Mouse (Mus musculus) CH12.LX (cell line): ENCODE results near the gene Tomm40. TPM values are rescaled to one million over a fixed set of nuclear protein-coding genes. Genes with fewer than 3 reads are reported as not detected.

ENCODE experiments used
- DNase-seq: peaks from one replicate; pipeline ENCODE4 v3.0.0-alpha.2; 2013; ENCODE audit errors: extremely low read depth
- H3K27ac ChIP-seq: 2 replicates; pipeline ENCODE4 v1.5.1; 2012; ENCODE audit warnings: low read depth, mild to moderate bottlenecking, control low read depth, moderate library complexity; ENCODE audit not compliant: insufficient read depth
- H3K27me3 ChIP-seq: replicated peaks from 2 replicates; pipeline ENCODE3; 2012; ENCODE audit warnings: inconsistent platforms
- H3K36me3 ChIP-seq, 2 experiments: replicated peaks in 1 of 2; 2 replicates each; pipeline versions ENCODE3 to v1.6.1; 2012; ENCODE audit warnings: inconsistent platforms in 1 of 2, low read length in 1 of 2, mild to moderate bottlenecking in 1 of 2, mixed read lengths in 1 of 2, moderate library complexity in 1 of 2; ENCODE audit not compliant: control insufficient read depth in 1 of 2, insufficient read depth in 1 of 2
- H3K4me1 ChIP-seq, 2 experiments: 2 replicates each; pipeline ENCODE4 v1.6.1; 2012; ENCODE audit warnings: inconsistent platforms in 1 of 2, moderate library complexity in 1 of 2; ENCODE audit not compliant: insufficient read depth in 2 of 2, control insufficient read depth in 1 of 2
- H3K4me2 ChIP-seq: 2 replicates; pipeline ENCODE4 v1.6.1; 2012; ENCODE audit warnings: low read depth, mild to moderate bottlenecking, control low read depth; ENCODE audit not compliant: poor library complexity, insufficient read depth, severe bottlenecking
- H3K4me3 ChIP-seq, 3 experiments: fragments of 150-350 bp in 1 of 3; sonication (generic) in 1 of 3; replicated peaks in 1 of 3; 2 replicates each; pipeline versions ENCODE3 to v1.5.1; 2011 to 2012; ENCODE audit warnings: low read depth in 2 of 3, low read length in 2 of 3, mild to moderate bottlenecking in 2 of 3, moderate library complexity in 2 of 3, control low read depth in 1 of 3, improper control_type of control experiment in 1 of 3, inconsistent platforms in 1 of 3, mixed read lengths in 1 of 3; ENCODE audit not compliant: poor library complexity in 1 of 3
- H3K79me2 ChIP-seq: replicated peaks from 2 replicates; pipeline ENCODE4 v1.6.1; 2012; ENCODE audit warnings: mild to moderate bottlenecking, moderate library complexity; ENCODE audit not compliant: control insufficient read depth, poor library complexity, insufficient read depth, severe bottlenecking; ENCODE audit errors: extremely low read depth
- H3K9ac ChIP-seq: 2 replicates; pipeline ENCODE4 v1.6.1; 2012; ENCODE audit warnings: low read depth, mild to moderate bottlenecking, control low read depth, moderate library complexity; ENCODE audit not compliant: insufficient read depth
- H3K9me3 ChIP-seq: replicated peaks from 2 replicates; pipeline ENCODE3; 2012; ENCODE audit warnings: low read length, inconsistent platforms, mixed read lengths
- CTCF ChIP-seq, 2 experiments: IDR thresholded peaks in 1 of 2; conservative IDR thresholded peaks in 1 of 2; 2 replicates each; pipeline ENCODE4 v1.5.1; 2011 to 2012; ENCODE audit warnings: low read depth in 2 of 2, low read length in 2 of 2, improper control_type of control experiment in 1 of 2, inconsistent platforms in 1 of 2, mild to moderate bottlenecking in 1 of 2, moderate library complexity in 1 of 2
- E2F4 ChIP-seq: IDR thresholded peaks from 2 replicates; pipeline ENCODE4 v1.6.1; 2011; ENCODE audit warnings: low read depth, low read length, improper control_type of control experiment; ENCODE audit not compliant: insufficient replicate concordance
- HCFC1 ChIP-seq: IDR thresholded peaks from 2 replicates; pipeline ENCODE4 v1.6.1; 2012; ENCODE audit warnings: low read depth, mild to moderate bottlenecking, inconsistent platforms, low read length, improper control_type of control experiment
- KAT2A ChIP-seq: IDR thresholded peaks from 2 replicates; pipeline ENCODE4 v1.6.1; 2012; ENCODE audit warnings: low read length, improper control_type of control experiment, inconsistent platforms; ENCODE audit not compliant: insufficient replicate concordance
- MAX ChIP-seq: IDR thresholded peaks from 2 replicates; pipeline ENCODE4 v1.6.1; 2011; ENCODE audit warnings: low read length, improper control_type of control experiment
- MEF2A ChIP-seq: IDR thresholded peaks from 2 replicates; pipeline ENCODE4 v1.6.1; 2014; ENCODE audit warnings: low read depth, mild to moderate bottlenecking, inconsistent platforms, low read length, improper control_type of control experiment, borderline replicate concordance
- POLR2AphosphoS2 ChIP-seq: IDR thresholded peaks from 2 replicates; pipeline ENCODE4 v1.6.1; 2011; ENCODE audit warnings: low read depth, low read length, improper control_type of control experiment
- RAD21 ChIP-seq: IDR thresholded peaks from 2 replicates; pipeline ENCODE4 v1.6.1; 2011; ENCODE audit warnings: low read depth, mild to moderate bottlenecking, low read length, improper control_type of control experiment, moderate library complexity
- SMC3 ChIP-seq: IDR thresholded peaks from 2 replicates; pipeline ENCODE4 v1.6.1; 2011; ENCODE audit warnings: low read depth, low read length, improper control_type of control experiment
- TCF12 ChIP-seq: IDR thresholded peaks from 2 replicates; pipeline ENCODE4 v1.6.1; 2014; ENCODE audit warnings: low read depth, mild to moderate bottlenecking, inconsistent platforms, low read length, improper control_type of control experiment
- UBTF ChIP-seq: IDR thresholded peaks from 2 replicates; pipeline ENCODE4 v1.6.1; 2012; ENCODE audit warnings: low read depth, mild to moderate bottlenecking, inconsistent platforms, low read length, improper control_type of control experiment, moderate library complexity
- ZMIZ1 ChIP-seq: IDR thresholded peaks from 2 replicates; pipeline ENCODE4 v1.6.1; 2012; ENCODE audit warnings: low read depth, mild to moderate bottlenecking, inconsistent platforms, low read length, improper control_type of control experiment
- ZNF384 ChIP-seq: IDR thresholded peaks from 2 replicates; pipeline ENCODE4 v1.6.1; 2012; ENCODE audit warnings: low read depth, low read length, improper control_type of control experiment, inconsistent platforms
- dilution Hi-C: fragments of 300-500 bp; cut with MboI; formaldehyde crosslinking; loops from 2 replicates; pipeline ENCODE4 v1.14.3; 2020; ENCODE audit warnings: low sequenced_read_pairs; ENCODE audit not compliant: extremely low pct_unique_long_range_greater_than_20kb, extremely low pct_ligation_motif_present
- in situ Hi-C: fragments of 300-500 bp; cut with MboI; formaldehyde crosslinking; loops from 3 replicates; pipeline ENCODE4 v1.14.3; 2019; ENCODE audit warnings: low sequenced_read_pairs, low pct_ligation_motif_present, low pct_unique_long_range_greater_than_20kb, mixed read lengths
- polyA plus RNA-seq: library from polyadenylated mRNA; unstranded; fragments of >175 nt; gene quantifications from 2 replicates; pipeline ENCODE4 v1.2.1, GENCODE M21; 2012; ENCODE audit warnings: low read depth; ENCODE audit not compliant: insufficient read length
- total RNA-seq, 2 experiments: library from RNA; depleted of rRNA; stranded (reverse); fragments of 300-350 nt in 1 of 2; fragments of >200 nt in 1 of 2; gene quantifications; 2 replicates each; pipeline ENCODE4 v1.2.3; 2012 to 2014

Tomm40 gene
- total and polyA plus RNA-seq, 3 experiments = 115 to 221 (median 179) TPM

GRCm38 (mm10) chr7:19713196-19713595, 2.0 kb downstream of the Tomm40 start:
- H3K27me3 ChIP-seq = no peaks in the 10 kb centered on the region
- H3K4me3 ChIP-seq = no peak overlapping the region
- H3K36me3 ChIP-seq = peaks cover 46 to 56% of the 10 kb centered on the region in 2 experiments
- H3K4me1 ChIP-seq = peaks cover 9 to 39% of the 10 kb centered on the region in 2 experiments; a peak in 3 of 4 replicates
- H3K27ac ChIP-seq = no peak overlapping the region
- peaks cover 18% of the 10 kb centered on the region for H3K79me2 ChIP-seq
- no peaks in the 10 kb centered on the region for H3K9me3 ChIP-seq
- H3K9ac ChIP-seq = no peak overlapping the region
- dilution Hi-C loops (no loop called here), in situ Hi-C loops (loop anchor here (5.0 kb wide), 1 partner anchor 46 kb away; the partner anchor contains the start of gene Clptm1)
- H3K4me2 ChIP-seq = no peak overlapping the region
- DNase-seq = peak; percentile 45
- TF ChIP-seq CTCF (conservative IDR thresholded peaks at IDR 0.05 in 1 of 2, IDR thresholded peaks at IDR 0.05 in 1 of 2; ENCODE audit: low read depth in 2 of 2, low read length in 2 of 2) (peak; percentile 6 to 71; a peak in 2 of 4 replicates), HCFC1 (no peak), ZNF384 (no peak), MEF2A (no peak), KAT2A (no peak), UBTF (no peak), SMC3 (peak; percentile 29; the same call in 1 of the 2 replicates), RAD21 (peak; percentile 36)

- Histone ChIP-seq H3K79me2 (peaks cover 18% of the 10 kb centered on the region), H3K36me3 (peaks cover 53 to 63% of the 10 kb centered on the region in 2 experiments), H3K9ac (no peak overlapping the region), H3K9me3 (no peaks in the 10 kb centered on the region), H3K4me2 (no peak overlapping the region), H3K4me3 (no peak overlapping the region), H3K4me1 (peaks cover 9 to 35% of the 10 kb centered on the region in 2 experiments; a peak in 3 of 4 replicates), H3K27me3 (no peaks in the 10 kb centered on the region), H3K27ac (no peak overlapping the region)
- no peak for DNase-seq
- dilution Hi-C loops (no loop called here), in situ Hi-C loops (loop anchor here (5.0 kb wide), 1 partner anchor 45 kb away; the partner anchor contains the start of gene Clptm1)
- TF ChIP-seq E2F4 = no peak
- TF ChIP-seq CTCF (conservative IDR thresholded peaks at IDR 0.05 in 1 of 2, IDR thresholded peaks at IDR 0.05 in 1 of 2; ENCODE audit: low read depth in 2 of 2, low read length in 2 of 2) = peak; percentile 39 to 68; a peak in 3 of 4 replicates
These were observed 2.8 kb downstream of the Tomm40 start for GRCm38 (mm10) chr7:19712414-19712813.

GRCm38 (mm10) chr7:19710650-19711049, 4.6 kb downstream of the Tomm40 start:
- peaks cover 61 to 73% of the 10 kb centered on the region in 2 experiments for H3K36me3 ChIP-seq
- no peak overlapping the region for H3K27ac ChIP-seq
- no peak overlapping the region for H3K4me2 ChIP-seq
- no peak overlapping the region for H3K9ac ChIP-seq
- dilution Hi-C loops (no loop called here), in situ Hi-C loops (loop anchor here (5.0 kb wide), 1 partner anchor 43 kb away; the partner anchor contains the start of gene Clptm1)
- DNase-seq = no peak
- H3K27me3 ChIP-seq = no peaks in the 10 kb centered on the region
- H3K4me3 ChIP-seq = no peak overlapping the region
- no peak for TF ChIP-seq ZNF384
- TF ChIP-seq POLR2AphosphoS2 = 0 out of 2 replicates have a peak, but pooled peaks have one; percentile 21
- no peak for TF ChIP-seq MAX
- TF ChIP-seq ZMIZ1 = no peak
- TF ChIP-seq TCF12 = no peak
- TF ChIP-seq HCFC1 = no peak
- peaks cover 18% of the 10 kb centered on the region for H3K79me2 ChIP-seq
- H3K9me3 ChIP-seq = no peaks in the 10 kb centered on the region
- H3K4me1 ChIP-seq = peaks cover 5 to 26% of the 10 kb centered on the region in 2 experiments; a peak in 3 of 4 replicates
